Mouse (Mus musculus) limb, embryonic 13.5 days (tissue): ENCODE measurements at regions not wholly inside any gene's neighbourhood (a gene's known extent, or its start where the extent isn't known, plus 50 kb on each side); places are given as distances from the start of the nearest gene placed in this dataset.

Source experiments
- ATAC-seq: fragments of 200-750 bp; cut with Nextera tagmentation; 2 replicates; pipeline ENCODE4 v1.8.0; 2017; ENCODE audit warnings: low read depth, moderate number of reproducible peaks, moderate TSS enrichment; ENCODE audit not compliant: low FRiP score
- H3K27ac ChIP-seq: fragments of 300-500 bp; sonication (generic); 2 replicates; pipeline ENCODE4 v1.5.1; 2015; ENCODE audit warnings: inconsistent platforms, mild to moderate bottlenecking, moderate library complexity
- H3K27me3 ChIP-seq: fragments of 300-500 bp; sonication (generic); 2 replicates; pipeline ENCODE4 v1.6.1; 2015; ENCODE audit warnings: mild to moderate bottlenecking, inconsistent platforms
- H3K36me3 ChIP-seq: fragments of 300-500 bp; sonication (generic); 2 replicates; pipeline ENCODE4 v1.6.1; 2015; ENCODE audit warnings: inconsistent platforms, mild to moderate bottlenecking, moderate library complexity
- H3K4me1 ChIP-seq: fragments of 300-500 bp; sonication (generic); 2 replicates; pipeline ENCODE4 v1.6.1; 2015; ENCODE audit warnings: inconsistent platforms
- H3K4me2 ChIP-seq: fragments of 300-500 bp; sonication (generic); replicated peaks from 2 replicates; pipeline ENCODE4 v1.6.1; 2015; ENCODE audit warnings: inconsistent platforms, mild to moderate bottlenecking, moderate library complexity
- H3K4me3 ChIP-seq: fragments of 300-500 bp; sonication (generic); 2 replicates; pipeline ENCODE4 v1.5.1; 2015; ENCODE audit warnings: moderate library complexity, mild to moderate bottlenecking, inconsistent platforms
- H3K9ac ChIP-seq: fragments of 300-500 bp; sonication (generic); 2 replicates; pipeline ENCODE4 v1.6.1; 2015; ENCODE audit warnings: mild to moderate bottlenecking, inconsistent platforms
- H3K9me3 ChIP-seq: fragments of 300-500 bp; sonication (generic); 2 replicates; pipeline ENCODE4 v1.6.1; 2016; ENCODE audit warnings: inconsistent platforms
- WGBS: fragments of 180-500 bp; shearing (Covaris S2); methylation state at CpG from one replicate; pipeline ENCODE4 v1.1.7; 2015; 5-methylcytosine and 5-hydroxymethylcytosine counted together

DNA sequence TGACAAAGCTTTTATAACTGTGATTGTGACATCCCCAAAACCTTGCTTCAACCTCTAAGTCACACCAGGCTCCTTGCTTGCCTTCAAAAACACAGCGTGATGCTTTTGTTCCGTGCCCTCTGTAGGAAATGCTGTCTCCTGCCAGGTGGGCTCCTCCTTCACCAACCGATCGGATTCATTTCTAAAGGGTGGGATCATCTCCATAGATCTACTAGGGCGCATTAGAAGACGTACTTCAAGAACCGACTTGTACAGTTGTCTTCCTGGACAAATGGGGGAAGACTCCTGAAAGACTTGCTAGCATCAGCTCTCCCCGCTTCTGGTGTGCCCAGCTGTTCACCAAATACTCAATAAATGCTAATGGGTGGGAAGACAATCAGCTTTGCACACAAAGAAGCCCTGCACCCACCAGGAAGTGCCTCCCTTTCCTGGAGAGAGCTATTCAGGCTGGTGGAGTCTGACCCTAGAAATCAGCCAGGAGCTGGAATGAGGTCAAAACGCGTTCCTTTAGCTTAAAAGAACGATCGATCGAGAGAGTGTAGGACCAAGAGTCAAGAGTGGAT is 53.0 kb downstream of the Hoxa1 start:
- Histone ChIP-seq H3K36me3 (no peaks in the 10 kb centered on the region), H3K4me3 (no peak overlapping the region), H3K9ac (no peak overlapping the region), H3K9me3 (no peaks in the 10 kb centered on the region), H3K27me3 (peaks cover 12% of the 10 kb centered on the region), H3K4me1 (no peaks in the 10 kb centered on the region), H3K27ac (no peak overlapping the region), H3K4me2 (no peak overlapping the region)
- no peak for ATAC-seq
- 46% methylated on average over 13 of the region's 13 CpGs for WGBS

DNA sequence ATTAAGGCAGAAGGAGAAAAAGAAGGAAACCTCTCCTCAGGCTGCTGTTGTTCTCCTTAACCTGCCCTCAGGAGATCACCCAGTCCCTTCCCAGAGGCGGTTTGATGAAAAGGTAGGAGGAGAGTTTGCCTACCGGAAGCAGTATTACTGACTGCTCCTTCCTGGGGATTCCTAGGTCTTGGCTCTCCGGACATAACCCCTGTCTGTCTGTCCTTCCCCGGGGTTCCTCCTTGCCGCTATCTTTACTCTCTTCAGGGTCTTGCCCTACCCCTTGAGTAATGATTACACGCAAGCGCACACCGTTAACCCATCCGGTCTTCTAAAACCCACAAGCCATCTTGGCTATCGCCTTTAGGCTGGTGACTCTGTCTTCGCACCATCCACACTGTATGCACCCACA is 54.0 kb downstream of the Hoxa1 start:
- WGBS: 96% methylated on average over 11 of the region's 11 CpGs
- no peaks in the 10 kb centered on the region for H3K9me3 ChIP-seq
- H3K27me3 ChIP-seq: peaks cover 12% of the 10 kb centered on the region
- H3K4me3 ChIP-seq: no peak overlapping the region
- H3K9ac ChIP-seq: no peak overlapping the region
- no peak overlapping the region for H3K27ac ChIP-seq
- no peaks in the 10 kb centered on the region for H3K36me3 ChIP-seq
- no peaks in the 10 kb centered on the region for H3K4me1 ChIP-seq
- no peak for ATAC-seq
- H3K4me2 ChIP-seq: no peak overlapping the region

DNA sequence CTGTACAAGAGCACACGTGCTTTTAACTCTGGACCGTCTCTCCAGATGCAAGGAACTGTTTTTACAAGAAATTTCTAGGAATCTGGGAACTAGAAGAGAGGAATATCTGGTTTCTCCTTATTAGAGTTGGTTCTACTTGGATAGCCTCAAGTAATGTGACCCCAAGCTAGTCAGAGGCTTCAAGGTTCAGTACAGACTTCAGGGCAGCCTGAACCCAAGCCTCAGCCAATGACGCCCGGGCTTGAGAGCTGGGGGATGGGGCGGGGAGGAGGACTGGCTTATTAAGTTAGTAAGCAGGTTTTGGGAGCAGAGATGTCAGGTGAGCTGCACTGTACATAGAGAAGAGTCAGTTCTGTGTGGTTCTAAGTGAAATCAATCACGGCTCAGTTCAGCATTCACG is 54.5 kb downstream of the Hoxa1 start:
- Histone ChIP-seq H3K9me3 (no peaks in the 10 kb centered on the region), H3K4me2 (no peak overlapping the region), H3K4me3 (no peak overlapping the region), H3K36me3 (no peaks in the 10 kb centered on the region), H3K27me3 (peaks cover 12% of the 10 kb centered on the region), H3K27ac (no peak overlapping the region), H3K4me1 (no peaks in the 10 kb centered on the region), H3K9ac (no peak overlapping the region)
- 77% methylated on average over 7 of the region's 7 CpGs for WGBS
- ATAC-seq: no peak

DNA sequence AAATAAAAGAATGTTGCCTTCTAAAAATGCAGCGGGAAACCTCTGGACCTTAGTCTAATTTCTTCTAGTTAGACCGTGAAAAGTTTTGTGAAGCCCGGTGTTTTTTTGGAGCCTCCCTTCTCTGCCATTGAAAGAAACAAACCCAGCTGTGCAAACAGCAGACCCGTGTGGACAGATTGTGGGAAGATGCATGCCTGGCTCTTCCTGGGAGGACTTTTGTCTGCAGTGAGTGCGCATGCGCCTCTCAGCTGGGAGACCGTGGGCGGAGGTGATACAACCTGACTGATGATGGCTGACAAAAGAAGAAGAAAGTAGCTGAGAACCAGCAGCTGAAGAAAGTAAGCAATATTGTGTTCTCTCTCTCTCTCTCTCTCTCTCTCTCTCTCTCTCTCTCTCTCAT is 55.4 kb downstream of the Hoxa1 start:
- 75% methylated on average over 8 of the region's 8 CpGs for WGBS
- no peak overlapping the region for H3K4me3 ChIP-seq
- H3K27me3 ChIP-seq: peaks cover 12% of the 10 kb centered on the region
- no peak overlapping the region for H3K27ac ChIP-seq
- H3K9me3 ChIP-seq: no peaks in the 10 kb centered on the region
- H3K9ac ChIP-seq: no peak overlapping the region
- H3K36me3 ChIP-seq: no peaks in the 10 kb centered on the region
- H3K4me1 ChIP-seq: no peaks in the 10 kb centered on the region
- H3K4me2 ChIP-seq: no peak overlapping the region
- ATAC-seq: no peak

DNA sequence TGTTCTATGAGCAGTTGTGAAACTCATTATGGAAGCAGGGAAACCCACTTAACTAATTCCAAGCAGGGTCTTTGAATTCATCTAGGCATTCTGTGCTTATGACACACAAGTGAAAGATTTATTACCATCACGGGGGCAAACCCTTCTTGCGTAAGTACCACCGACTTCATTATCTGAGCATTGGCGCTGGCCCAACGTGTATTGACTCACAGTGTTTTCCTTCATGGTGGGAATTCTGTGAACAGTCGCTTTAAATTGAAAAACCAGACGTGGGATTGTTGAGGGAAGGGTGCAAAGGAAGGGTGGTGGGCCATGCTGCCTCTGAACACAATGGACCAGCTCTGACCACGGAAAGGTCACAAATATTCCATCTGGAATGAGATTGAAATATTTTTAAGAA is 55.9 kb downstream of the Hoxa1 start:
- Histone ChIP-seq H3K4me2 (no peak overlapping the region), H3K36me3 (no peaks in the 10 kb centered on the region), H3K9ac (no peak overlapping the region), H3K4me1 (no peaks in the 10 kb centered on the region), H3K4me3 (no peak overlapping the region), H3K27ac (no peak overlapping the region), H3K27me3 (peaks cover 12% of the 10 kb centered on the region), H3K9me3 (no peaks in the 10 kb centered on the region)
- no peak for ATAC-seq
- WGBS: 55% methylated on average over 8 of the region's 8 CpGs

DNA sequence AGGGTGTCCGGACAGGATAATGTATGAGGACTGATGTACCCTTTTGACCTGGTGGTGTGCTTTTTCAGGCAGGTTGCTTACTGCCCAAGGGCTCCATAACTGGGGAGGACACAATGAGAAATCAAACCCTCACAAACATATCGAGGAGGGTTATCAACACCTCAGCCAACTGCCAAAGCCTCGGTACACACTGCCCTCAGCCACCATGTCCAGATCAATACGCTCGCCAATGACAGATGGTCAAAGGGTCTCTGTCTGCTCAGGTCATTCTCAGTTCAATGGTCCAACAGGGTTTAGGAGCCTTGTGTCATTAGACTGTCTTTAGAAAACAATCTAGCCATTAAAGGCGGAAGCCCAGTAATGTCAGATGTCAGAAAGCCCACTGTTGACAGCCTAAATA is 56.9 kb downstream of the Hoxa1 start:
- no peak overlapping the region for H3K27ac ChIP-seq
- peaks cover 12% of the 10 kb centered on the region for H3K27me3 ChIP-seq
- no peaks in the 10 kb centered on the region for H3K4me1 ChIP-seq
- H3K36me3 ChIP-seq: no peaks in the 10 kb centered on the region
- 65% methylated on average over 6 of the region's 6 CpGs for WGBS
- H3K9ac ChIP-seq: no peak overlapping the region
- H3K4me3 ChIP-seq: no peak overlapping the region
- H3K9me3 ChIP-seq: no peaks in the 10 kb centered on the region
- no peak overlapping the region for H3K4me2 ChIP-seq
- ATAC-seq: no peak

DNA sequence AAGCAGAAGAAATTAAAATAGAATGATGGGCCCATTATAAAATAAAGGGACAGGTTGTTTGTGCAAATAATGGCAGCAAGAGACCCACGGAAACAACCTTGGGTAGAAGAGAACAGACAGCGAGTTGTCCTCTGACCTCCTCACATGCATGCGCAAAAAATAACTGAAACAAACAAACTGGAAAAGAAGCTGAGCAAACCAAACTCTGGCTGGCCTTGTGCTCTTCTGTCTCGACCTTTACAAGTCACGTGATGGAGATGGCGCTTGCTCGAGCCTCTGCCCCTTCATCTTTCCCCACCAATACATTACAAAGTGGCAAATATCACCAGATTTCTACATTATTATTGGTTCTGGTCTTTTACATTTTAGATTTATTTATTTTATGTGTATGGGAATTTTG is 59.3 kb downstream of the Hoxa1 start:
- no peaks in the 10 kb centered on the region for H3K36me3 ChIP-seq
- H3K4me1 ChIP-seq: no peaks in the 10 kb centered on the region
- no peak overlapping the region for H3K27ac ChIP-seq
- ATAC-seq: no peak
- H3K9me3 ChIP-seq: no peaks in the 10 kb centered on the region
- no peaks in the 10 kb centered on the region for H3K27me3 ChIP-seq
- whole genome bisulfite sequencing: 91% methylated on average over 7 of the region's 7 CpGs
- H3K4me2 ChIP-seq: no peak overlapping the region
- no peak overlapping the region for H3K9ac ChIP-seq
- no peak overlapping the region for H3K4me3 ChIP-seq

DNA sequence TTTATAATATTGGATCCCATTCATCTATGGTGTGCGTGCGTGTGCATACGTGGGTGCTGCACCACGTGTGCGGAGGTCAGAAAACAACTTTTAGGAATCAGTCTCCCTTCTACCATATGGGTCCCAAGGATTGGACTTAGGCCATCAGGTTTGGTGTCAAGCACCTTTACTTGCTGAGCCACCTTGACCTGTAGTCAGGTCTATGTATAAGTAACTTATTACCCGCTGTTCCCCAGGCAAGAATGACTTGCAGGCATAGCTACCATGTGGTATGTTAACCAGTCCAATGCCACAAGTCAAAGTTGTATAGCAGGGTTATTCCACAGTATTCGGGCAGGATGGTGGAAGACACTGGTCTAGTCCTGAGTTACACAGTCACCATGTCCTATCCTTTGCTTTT is 62.5 kb downstream of the Hoxa1 start:
- Histone ChIP-seq H3K4me2 (no peak overlapping the region), H3K4me1 (peaks cover 6% of the 10 kb centered on the region; the same call in 1 of the 2 replicates), H3K27me3 (no peaks in the 10 kb centered on the region), H3K9me3 (no peaks in the 10 kb centered on the region), H3K27ac (no peak overlapping the region), H3K36me3 (no peaks in the 10 kb centered on the region), H3K9ac (no peak overlapping the region), H3K4me3 (no peak overlapping the region)
- no peak for ATAC-seq
- 91% methylated on average over 7 of the region's 7 CpGs for WGBS

DNA sequence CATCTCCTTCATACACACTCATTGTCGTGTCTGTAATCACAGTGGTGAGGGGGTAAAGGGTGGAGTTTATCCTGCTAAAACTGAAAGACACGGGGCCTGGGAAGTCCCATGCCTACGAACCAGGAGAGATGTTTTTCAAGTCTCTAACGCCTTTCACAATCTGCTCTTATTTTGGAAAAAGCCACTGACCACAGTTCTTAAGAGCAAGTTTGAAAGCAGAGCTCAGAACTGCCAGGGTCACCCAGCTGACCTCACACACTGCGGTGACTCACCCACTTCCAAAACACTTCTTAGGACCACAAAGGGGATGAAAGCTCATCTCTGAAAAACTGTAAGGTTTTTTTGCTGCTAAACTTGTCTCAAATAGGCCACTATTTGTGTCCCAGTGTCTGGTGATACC is 66.7 kb downstream of the Hoxa1 start:
- 25% methylated on average over 5 of the region's 5 CpGs for WGBS
- no peak for ATAC-seq
- Histone ChIP-seq H3K9me3 (no peaks in the 10 kb centered on the region), H3K27me3 (peaks cover under 1% of the 10 kb centered on the region; the same call in 1 of the 2 replicates), H3K4me3 (no peak overlapping the region), H3K36me3 (no peaks in the 10 kb centered on the region), H3K9ac (no peak overlapping the region), H3K4me1 (peaks cover 7% of the 10 kb centered on the region; the same call in 1 of the 2 replicates), H3K4me2 (no peak overlapping the region), H3K27ac (no peak overlapping the region)

DNA sequence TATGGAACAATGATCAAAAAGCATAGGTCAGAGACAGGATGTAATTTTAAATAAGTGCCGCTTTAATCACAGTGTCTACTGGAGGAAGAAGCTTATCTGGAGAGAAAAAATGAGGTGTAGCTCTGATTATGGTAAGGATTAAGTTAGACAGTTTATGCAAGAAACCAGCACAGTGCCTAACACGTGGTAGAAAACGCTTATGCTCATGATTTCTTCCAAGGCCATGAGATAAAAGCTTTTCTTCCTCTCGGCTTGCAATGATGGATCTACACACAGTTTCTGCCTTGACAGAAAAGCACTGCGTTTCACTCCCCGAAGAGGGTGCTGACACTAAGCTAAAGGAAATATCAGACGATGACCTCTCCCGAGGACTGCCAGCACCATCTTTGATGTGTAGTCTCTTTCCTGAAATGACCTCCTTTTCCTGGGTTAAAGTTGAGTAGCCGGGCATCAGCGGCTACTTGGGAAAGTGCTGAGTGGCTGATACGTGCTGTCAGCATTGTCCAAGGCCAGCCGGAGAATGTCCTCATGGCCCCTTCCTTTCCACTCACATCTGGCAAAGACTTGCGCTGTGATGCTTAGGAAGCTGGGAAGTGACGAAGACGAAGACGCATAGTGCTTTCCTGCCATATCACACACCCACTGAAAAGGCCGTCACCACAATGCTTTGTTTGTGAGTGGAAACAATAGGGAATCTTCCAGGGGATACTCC is 72.0 kb downstream of the Hoxa1 start:
- no peaks in the 10 kb centered on the region for H3K9me3 ChIP-seq
- H3K27me3 ChIP-seq: peaks cover 4% of the 10 kb centered on the region; the same call in 1 of the 2 replicates
- peaks cover 6% of the 10 kb centered on the region; the same call in 1 of the 2 replicates for H3K4me1 ChIP-seq
- H3K9ac ChIP-seq: no peak overlapping the region
- 58% methylated on average over 17 of the region's 17 CpGs for WGBS
- H3K27ac ChIP-seq: no peak overlapping the region
- no peaks in the 10 kb centered on the region for H3K36me3 ChIP-seq
- no peak for ATAC-seq
- no peak overlapping the region for H3K4me3 ChIP-seq
- no peak overlapping the region for H3K4me2 ChIP-seq

DNA sequence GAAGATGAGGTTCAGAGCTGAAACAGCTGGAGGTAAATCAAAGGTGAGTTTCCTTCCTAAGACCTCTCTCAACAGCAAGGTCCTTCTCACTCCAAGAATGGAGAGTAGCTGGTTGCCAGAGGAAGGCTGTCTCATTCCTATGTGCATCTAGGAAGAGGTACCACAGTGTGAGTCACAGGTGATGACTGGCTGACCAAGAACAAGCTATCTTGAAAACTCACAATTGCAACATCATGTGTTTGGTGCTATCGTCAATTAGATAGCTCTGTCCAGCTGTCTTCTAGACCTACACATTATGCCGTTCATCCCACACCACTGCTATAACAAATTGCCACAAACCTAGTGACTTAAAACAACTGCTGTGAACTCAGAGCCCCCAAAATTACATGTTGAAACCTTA is 72.3 kb upstream of the Skap2 start:
- peaks cover 4% of the 10 kb centered on the region; the same call in 1 of the 2 replicates for H3K27me3 ChIP-seq
- 92% methylated on average over 2 of the region's 2 CpGs for WGBS
- peaks cover 1% of the 10 kb centered on the region; the same call in 1 of the 2 replicates for H3K4me1 ChIP-seq
- no peak overlapping the region for H3K4me2 ChIP-seq
- ATAC-seq: no peak
- no peaks in the 10 kb centered on the region for H3K9me3 ChIP-seq
- H3K4me3 ChIP-seq: no peak overlapping the region
- H3K36me3 ChIP-seq: no peaks in the 10 kb centered on the region
- H3K9ac ChIP-seq: no peak overlapping the region
- H3K27ac ChIP-seq: no peak overlapping the region

DNA sequence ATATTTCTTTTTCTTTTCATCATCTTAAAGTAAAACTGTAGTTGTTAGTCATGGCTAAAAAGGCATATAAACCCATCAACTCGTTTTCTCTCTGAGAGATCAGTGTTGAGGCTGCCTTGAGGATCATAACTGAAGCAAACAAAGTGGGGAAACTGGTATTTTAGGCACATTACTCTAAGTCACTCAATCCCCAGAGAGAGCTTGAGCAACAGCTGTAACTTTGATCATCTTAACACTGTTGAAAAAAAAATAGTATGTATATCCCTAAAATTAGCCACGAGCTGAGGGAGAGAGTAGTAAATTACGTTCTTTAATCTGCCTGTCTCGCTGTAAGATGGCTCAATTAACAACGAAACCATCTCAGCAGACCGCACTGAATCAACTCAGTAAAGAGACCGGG is 67.2 kb upstream of the Skap2 start:
- Histone ChIP-seq H3K27me3 (peaks cover 9% of the 10 kb centered on the region), H3K27ac (no peak overlapping the region), H3K9ac (no peak overlapping the region), H3K36me3 (no peaks in the 10 kb centered on the region), H3K4me1 (peaks cover 22% of the 10 kb centered on the region), H3K4me3 (no peak overlapping the region), H3K9me3 (no peaks in the 10 kb centered on the region), H3K4me2 (peak overlapping the region; percentile 11)
- WGBS: 13% methylated on average over 7 of the region's 7 CpGs
- peak; percentile 19; the same call in 1 of the 2 replicates for ATAC-seq
